Mouse (Mus musculus) monocyte, adult 2 months (primary cell): ENCODE measurements at regions not wholly inside any gene's neighbourhood (a gene's known extent, or its start where the extent isn't known, plus 50 kb on each side); places are given as distances from the start of the nearest gene placed in this dataset.

ENCODE experiments used
- DNase-seq, 2 experiments: peaks; one replicate each; pipeline ENCODE4 v3.0.0; 2022; ENCODE audit warnings: low spot score in 2 of 2, low read depth in 1 of 2

DNA sequence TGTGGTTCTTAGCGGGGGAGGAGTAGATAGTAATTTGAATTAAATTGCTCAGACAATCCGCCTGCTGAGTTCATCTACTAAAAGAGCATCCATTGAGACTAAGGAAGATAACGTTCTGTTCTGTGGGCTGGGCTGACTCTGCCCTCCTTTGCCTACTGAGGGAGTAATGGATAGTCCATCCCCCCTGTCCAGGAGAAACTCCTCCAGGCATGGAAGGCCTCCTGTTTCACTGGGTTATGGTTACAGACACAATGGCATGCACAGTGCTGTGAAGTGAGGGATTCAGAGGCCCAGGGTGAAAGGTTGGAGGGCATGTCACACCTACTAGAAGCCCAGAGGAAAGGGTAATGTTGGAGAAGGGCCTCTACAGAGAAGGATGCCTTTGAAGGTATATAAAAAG, 287.2 kb upstream of the Xrcc4 start:
- DNase-seq = no peak

DNA sequence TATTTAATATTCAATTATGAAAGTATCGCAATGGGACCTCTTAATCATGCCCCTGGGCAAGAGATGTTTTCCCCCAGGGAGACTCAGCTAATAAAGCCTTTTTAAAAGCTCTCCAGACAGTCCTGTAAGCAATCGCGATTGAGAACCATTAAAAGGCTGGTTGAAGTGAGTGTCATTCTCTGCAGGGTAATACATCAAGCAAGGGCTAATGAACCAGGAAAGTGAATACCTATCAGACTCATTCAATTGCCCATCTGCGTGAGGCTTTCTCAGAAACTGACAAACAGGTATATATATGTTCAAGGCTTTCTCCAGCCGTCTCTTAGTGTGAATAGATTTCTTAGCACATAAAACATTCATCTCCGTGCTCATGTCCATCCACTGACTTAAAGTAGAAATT, 286.8 kb upstream of the Xrcc4 start:
- no peak for DNase-seq

DNA sequence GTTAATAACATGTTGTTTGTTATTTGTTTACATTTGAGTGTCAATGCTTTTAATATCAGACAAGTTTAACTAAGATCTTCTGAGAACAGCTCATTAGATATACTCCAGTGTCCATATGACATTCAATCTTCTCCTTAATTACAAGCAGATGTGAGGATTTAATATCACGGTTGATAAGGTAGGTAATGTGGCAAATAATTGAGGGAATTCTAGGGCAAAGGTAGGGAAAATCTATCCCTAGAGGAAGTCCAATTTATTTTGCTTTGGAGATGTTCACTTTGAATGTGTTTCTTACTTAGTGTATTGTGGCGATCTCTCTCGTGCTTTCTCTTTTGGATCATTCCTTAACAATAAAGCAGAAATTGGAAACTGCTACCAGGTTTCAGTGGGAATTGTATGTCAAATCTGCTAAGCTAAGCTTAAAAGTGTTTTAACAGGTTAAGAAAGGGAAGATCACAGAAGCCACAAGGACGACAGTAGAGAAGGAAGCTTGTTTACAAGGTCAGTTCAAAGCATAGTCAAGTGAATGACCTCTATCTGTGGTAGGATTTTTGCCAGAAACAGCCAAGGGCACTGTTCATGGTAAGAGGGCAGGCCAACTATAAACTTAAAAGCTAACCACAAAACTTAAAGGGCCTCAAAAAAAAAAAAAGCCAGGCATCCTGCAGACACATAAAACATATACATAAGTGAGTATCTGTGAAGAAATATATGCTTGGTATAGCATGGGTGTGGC, 282.2 kb upstream of the Xrcc4 start:
- DNase-seq = no peak

DNA sequence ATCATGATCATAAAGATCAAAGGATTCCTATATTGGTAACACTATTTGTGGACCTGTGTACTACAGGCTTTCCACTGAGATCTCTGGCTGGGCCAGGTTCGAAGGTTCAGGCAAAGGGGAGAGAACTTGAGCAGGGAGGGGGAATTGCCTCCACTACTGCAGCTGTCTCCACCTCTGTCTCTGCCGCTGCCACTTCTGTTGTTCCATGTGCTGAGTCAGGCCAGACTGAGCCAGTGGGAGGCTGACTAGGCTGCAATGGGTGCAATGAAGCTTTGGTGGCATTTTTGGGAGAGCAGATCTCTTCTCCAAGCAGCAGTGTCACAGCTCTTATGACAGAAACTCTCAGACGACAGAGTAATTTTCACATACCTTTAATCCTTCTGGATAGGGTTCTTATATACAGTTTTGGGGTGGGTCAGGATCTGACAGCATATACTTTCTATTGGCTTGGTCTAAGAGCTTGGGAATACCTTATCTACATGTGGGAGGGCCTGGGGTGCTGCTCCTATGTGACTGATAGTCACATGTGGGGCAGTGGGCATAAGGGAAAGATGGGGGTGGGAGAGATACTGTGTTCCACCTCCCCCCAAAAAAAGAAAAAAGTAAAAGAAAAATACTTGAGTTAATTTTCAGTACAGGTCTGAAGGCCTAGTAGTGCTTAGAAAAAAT, 281.5 kb upstream of the Xrcc4 start:
- DNase-seq = no peak

DNA sequence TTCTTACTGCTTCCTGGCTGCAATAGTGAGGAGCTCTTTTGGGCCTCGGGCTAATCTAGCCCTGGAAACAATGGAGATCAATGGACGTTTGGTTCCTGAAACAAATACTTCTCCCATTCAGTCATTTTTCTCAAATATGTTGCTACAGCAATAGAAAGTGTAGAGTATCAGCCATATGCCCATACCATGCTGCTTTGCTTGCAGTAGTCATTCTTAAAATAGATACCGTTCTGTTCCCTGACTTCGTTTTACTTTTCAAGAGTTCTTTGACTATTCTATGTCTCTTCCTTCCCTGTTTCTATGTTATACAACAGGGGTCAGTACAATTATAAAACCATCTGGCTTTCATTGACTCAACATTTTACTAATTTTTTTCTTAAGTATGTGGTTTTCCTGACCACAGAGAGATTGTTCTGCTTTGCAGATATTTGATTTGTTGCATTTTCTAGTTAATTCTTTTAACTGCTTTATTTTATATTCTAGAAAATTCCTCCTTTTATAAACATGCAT, 275.2 kb upstream of the Xrcc4 start:
- no peak for DNase-seq

DNA sequence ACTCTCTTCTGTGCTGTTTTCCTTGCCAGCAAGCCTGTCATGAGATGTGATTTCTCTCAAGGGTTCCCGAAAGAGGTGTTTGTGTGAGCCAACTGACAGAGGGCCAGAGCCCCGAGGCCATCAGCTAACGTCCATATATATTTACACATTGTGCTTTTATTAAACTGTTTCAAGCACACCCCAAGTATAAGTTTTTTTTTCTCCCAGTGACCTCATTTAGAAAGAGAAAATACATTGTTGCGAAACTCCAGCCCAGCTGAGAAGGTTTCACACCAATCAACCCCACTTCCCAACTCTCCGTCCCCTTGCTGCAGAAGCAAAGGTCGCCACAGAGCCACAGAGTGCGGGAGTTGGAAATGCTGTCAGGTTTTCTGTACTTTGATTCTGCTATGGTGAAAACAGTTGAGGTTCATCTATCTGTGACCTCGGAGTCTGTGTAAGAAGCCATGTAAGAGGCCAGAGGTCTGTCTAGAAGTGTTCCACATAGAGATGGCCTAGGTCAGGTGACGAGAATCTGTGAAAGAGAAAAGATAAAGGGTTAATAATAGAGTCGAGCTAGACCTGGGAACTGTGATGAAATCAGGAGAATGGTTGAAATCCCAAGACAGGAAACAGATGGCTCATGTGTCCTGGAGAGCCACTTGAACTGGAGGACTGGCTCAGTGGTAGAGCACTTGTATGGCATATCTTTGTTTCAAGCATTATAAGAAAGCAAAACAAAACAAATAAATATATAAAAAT, 270.6 kb upstream of the Xrcc4 start:
- no peak for DNase-seq

DNA sequence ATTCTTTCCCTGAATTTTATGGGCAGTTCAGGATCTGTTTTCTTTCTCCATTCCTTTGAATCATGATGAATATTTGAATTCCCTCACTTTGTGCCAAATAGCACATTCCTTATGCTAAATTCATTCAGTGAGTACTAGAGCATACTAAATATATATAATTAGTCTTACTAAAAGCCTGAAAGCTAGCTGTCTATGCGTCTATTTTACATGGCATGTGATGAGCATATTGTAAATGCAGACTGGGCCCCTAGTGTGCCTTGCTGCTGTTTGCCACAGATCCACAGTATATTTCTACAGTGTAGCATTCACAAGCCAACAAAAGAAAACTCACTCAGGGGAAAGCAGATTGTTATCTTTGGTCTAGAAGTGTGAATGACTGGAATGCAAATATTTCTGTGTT, 268.7 kb upstream of the Xrcc4 start:
- DNase-seq = no peak

DNA sequence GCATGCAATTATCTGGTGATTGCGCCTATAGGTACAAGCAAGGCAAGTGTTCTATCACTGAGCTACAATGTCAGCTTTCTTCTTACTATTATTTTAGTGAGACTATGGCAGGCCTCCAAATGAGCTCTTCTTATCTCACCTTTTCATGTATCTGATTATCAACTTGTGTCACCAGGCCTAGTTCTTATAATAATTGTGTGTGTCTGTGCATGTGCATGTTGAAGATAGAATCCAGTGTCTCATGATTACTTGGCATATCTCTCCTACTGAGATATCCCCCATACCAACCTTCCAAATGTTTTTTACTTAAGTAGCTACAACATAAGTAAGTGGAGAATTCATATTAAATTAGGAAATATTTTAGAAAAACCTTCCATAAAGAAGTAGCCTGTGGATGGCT, 266.2 kb upstream of the Xrcc4 start:
- no peak for DNase-seq

DNA sequence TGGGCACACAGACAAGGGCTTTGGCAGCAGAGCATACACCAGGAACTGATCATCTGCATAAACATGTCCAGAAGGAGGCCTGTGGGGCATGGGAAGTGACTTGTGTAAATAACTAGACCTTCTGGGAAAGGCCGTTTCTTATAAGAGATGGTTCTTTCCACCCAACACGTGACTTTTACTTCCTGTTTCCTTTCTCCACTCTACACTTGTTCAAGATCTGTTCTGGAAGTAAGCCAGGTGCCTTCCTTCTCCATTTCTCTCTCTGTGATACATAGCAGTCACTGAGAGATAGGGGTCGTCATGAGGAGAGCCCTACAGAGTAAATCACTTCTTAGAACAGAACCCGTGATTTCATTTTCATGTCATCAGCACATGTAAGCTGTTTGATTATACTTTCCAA, 253.4 kb upstream of the Xrcc4 start:
- DNase-seq = no peak

DNA sequence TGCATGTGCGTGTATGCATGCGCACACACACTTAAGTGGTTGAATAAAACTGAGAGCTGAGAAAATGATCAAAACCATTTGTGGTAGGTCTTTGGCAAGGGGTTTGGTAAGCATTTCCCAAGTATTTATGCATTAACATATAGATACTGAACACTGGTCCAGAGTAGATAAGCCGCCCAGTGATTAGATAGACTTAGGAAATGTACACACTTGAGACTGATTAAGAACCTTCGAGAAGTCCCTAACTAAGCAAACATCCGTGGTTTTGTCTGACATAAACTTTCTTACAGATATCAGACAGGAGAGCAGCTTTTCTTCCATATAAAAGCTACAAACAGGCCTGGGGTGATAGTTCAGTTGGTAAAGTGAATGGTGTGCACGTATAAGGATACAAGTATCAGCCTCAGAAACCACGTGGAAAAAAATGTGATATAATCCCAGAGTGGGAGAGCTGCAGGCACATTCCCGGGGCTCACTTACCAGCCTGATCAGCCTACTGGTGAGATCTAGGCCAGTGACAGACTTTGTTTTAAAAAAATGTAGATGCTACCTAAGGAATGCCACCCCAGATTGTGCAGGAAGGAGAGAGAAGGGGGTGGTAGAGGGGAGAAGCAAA, 252.3 kb upstream of the Xrcc4 start:
- DNase-seq = no peak

DNA sequence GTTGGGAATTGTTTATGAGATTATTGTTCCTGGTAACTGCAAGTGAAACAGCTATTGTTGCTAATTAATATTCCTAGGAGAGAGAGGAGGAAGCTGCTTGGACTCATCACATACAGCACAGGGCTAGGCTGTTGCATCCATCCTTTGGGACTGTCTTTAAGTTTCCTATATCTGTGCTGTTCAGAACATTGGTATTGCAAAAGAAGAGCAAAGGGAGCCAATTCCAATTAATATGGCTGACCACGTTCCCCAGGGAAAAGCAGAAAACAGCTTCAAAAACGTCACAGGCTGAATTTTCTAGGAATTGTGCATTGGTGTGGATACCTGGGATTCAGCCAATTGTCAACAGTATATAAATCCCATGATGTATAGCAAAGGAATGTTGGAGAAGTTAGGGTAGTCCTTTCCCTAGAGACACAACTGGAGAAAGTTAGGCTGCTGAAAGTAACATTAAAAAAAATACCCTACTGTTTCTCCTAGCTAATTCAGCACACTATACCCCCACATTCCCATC, 251.3 kb upstream of the Xrcc4 start:
- DNase-seq = no peak

DNA sequence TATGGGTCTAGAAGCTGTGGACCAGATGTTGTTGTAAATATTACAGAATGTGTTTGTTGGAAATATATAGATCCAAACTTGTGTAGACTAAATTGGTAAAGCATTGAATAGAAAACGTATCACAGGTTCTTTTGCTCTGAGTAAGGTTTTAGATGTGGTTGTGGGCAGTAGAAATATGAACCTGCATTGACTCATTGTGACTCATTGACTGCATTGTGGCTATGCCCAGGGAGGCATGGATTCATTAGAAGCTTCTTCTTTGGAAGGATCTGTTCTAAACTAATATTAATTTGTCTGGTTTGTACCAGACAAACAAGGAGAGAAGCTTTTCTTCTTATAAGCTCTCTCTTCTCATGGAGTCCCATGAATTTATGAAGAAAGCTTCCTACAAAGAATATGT, 248.2 kb upstream of the Xrcc4 start:
- DNase-seq = no peak

DNA sequence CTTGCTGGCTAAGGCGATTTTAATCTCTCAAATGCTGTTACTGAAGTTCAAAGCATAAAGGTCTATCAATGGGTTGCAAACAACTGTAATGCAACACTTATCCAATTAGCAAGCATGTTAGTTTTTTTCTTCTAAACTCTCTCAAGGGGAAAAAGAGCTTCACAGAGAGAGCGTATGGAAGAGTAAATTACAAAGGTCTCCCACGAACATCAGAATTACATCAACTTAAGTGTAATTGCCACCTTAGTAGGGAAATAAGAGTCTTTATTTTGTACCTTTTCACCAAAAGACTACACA, 246.3 kb upstream of the Xrcc4 start:
- no peak for DNase-seq

DNA sequence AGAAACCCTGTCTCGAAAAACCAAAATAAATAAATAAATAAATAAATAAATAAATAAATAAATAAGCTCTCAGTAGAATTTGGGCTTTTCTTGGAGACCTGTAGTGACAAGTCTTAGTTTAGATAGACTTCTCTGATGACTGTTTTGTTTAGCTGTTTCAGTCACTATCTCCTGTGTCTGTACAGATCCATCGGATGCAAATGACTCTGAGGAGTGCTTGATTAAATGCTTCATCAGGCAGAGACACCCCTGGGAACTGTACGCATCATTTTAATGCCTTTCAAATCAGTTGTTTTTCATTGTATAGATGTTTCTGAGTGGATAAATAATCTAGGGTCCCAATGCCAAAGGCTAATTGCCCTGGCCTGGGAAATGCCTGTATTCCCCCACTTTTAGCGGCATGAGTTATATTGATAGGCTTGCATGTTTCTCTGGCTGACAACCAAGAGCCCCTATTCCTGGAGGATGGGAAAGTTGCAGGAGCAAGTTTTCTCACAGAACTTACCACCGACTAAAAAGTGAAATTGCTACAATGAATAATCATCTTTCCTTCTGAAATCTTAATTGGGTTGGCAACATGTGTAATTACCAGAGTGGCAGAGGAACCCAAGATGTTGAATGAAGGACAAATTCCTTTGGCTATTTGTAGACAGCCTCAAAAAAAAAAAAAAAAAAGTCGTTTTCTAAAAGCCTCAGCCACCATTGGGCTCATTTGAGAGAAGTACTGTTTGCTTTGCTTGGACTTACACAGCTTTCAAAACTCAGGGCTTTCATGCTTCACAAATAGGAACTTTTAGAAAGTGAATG, 245.7 kb upstream of the Xrcc4 start:
- no peak for DNase-seq

DNA sequence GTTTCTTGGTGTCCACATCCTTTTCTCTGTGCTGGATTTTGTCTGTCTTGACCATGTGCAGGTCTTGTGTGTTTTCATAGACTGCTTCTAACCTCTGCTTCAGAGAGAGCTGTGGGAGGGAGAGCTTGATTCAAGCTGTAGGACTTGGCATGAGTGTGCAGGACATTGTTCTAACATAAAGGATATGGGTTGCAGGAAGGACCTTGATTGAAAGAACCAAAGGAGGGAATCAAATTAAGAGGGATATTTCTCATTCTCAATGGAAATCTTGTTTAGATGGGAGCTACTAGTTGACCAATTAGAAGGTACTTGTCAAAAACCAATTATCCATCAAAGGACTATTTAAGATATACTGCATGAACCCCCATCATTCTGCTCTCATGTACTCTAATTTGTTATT, 244.9 kb upstream of the Xrcc4 start:
- DNase-seq = no peak

DNA sequence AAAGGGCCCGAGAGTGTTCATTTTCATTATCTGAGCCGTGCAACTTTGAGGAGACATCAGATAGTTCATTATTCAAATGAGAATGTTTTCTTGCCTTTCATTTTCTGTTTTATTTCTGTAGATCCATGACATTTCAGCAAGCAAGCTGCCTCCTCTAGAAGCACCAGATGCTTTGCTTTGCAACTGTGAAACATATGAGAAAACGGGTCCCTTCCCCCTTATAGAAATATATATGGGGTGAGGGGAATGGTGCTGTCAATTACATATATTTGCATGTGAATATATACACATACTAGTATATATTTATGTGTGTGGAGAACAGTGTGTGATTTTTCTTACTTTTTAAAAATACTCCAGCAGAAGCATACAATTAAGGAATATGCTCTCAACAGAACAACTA, 235.8 kb upstream of the Xrcc4 start:
- no peak for DNase-seq

DNA sequence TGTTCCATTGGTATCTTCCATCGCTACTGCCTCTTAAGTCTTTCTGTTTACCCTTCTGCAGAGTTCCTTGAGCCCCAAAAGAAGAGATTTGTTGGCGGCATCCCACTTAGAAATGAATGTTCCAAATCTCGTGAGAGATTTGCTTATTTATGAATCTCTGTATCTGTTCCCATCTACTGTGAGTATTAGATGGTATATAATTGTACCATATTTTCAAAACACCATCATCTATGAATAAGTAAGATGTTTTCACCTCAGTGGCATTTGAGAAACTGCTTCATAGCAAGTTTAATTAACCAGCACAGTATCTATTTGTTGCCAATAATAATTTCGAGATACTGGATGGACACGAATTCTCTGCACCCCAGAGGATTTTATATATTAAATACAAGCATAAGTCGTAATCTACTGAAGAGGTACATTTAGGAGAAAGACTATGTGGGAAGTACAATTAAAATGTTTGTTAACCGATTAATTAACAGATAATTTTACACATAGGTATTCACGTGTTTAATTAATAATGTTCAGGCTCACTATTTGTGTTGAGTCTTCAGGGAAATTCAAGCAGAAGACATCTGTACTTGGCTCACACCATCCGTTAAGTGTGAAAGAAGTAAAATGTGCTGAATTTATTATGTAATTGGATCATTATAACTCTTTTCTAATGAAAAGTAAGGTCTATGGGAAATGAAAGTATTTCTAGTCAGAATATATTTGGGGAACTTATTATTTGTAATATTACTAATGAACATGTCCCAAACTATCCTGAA, 224.0 kb upstream of the Xrcc4 start:
- no peak for DNase-seq

DNA sequence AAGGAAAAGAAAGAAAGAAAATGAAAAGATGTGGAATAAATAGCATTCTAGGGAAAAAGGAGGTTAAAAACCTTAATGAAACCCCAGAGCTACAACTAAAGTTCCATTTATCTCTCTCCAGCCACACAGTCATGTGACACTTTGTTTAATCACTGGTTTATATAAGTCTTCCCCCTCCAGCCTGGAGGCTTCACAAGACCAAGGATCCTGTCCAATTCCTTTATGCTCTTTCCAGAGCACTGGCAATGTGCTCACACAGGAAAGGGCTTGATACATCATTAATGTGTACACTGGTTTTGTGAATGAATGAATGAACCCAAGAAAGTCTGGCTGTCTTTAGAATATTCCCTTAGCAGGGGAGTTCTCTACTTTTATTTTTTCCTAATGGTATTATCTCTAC, 221.1 kb upstream of the Xrcc4 start:
- DNase-seq = no peak

DNA sequence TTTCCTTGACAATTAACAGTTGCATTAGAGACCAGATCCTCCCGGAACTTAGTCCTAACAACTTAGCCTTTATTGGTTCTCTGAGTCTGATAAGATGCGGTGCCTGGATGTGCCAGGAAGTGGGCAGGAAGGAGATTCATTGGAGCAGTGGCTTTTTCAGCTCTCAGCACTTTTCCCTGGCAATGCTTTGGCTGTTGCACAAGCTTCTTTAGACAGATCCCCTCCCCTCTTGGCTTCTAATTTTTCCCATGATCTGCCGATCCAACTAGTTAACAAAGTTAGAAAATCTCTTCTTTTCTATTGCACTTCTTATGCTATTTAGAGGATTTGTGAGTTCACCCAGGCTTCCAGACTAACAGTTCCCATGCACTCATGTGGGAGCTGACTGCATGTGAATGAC, 211.1 kb upstream of the Xrcc4 start:
- no peak for DNase-seq

DNA sequence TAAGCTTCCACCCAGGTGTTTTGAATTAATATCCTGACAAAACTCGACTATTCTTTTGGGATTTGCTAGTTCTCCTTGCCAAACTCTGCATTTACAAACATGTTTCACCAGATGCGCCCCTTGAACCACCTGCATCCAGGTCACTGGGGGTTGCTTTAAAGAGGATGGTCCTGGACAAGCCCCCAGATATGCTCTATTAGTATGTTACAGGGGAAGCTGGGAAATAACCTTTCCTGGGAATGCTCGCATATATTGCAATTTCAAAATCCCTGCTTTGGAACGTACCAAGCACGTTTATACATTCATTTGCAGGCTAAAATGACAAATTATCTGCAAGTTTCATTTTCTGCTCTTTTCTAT, 205.2 kb upstream of the Xrcc4 start:
- DNase-seq = no peak
